ENCODE assay signal across 11 mouse cellular contexts in genomic region chr8:109247875-109248274, GRCm38 (mm10).
A peak's percentile ranks its signal among the peaks of the same experiment; 100 is the strongest.
DNase-seq lines count a peak whose midpoint lies in the region; ATAC-seq and TF ChIP-seq lines count a peak whose summit lies in the region.
"Had no signal": no experiment of that assay in that cellular context is flagged by ENCODE, and none has a peak within 500 bp of the region (broad histone marks: within the 10 kb centered on the region; RNA-seq: fewer than 3 reads in every experiment).

No protein-coding gene starts in this region.

- H3K9me3 ChIP-seq in hindbrain, embryonic 11.5 days (ENCODE audit: control insufficient read depth, low read length) = no peaks in the 10 kb centered on the region
- no peaks in the 10 kb centered on the region for H3K9me3 ChIP-seq in hindbrain, embryonic 10.5 days
- no peaks in the 10 kb centered on the region for H3K9me3 ChIP-seq in forebrain, postnatal 0 days (ENCODE audit: low read length)
- H3K9me3 ChIP-seq in midbrain, embryonic 15.5 days = no peaks in the 10 kb centered on the region
- H3K9me3 ChIP-seq in heart, embryonic 11.5 days (replicated peaks; ENCODE audit: control insufficient read depth, low read length) = no peaks in the 10 kb centered on the region

- peak; percentile 65 for TF ChIP-seq CTCF in forebrain, postnatal 0 days (IDR thresholded peaks at IDR 0.05; ENCODE audit: low read depth)

- no peak overlapping the region for H3K27ac ChIP-seq in hindbrain, embryonic 11.5 days (ENCODE audit: low read depth, low read length)
- H3K27ac ChIP-seq in hindbrain, embryonic 10.5 days = no peak overlapping the region
- H3K27ac ChIP-seq in forebrain, postnatal 0 days (ENCODE audit: low read depth, low read length) = peak overlapping the region; percentile 57
- peak overlapping the region; percentile 84 for H3K27ac ChIP-seq in midbrain, embryonic 15.5 days
- H3K27ac ChIP-seq in heart, embryonic 11.5 days (ENCODE audit: low read depth, low read length) = no peak overlapping the region
- H3K27ac ChIP-seq: heart, adult 2 months; macrophage had no signal

- ATAC-seq in hindbrain, embryonic 11.5 days (ENCODE audit: low FRiP score) = 0 out of 2 replicates have a peak, but pooled peaks have one; percentile 43
- ATAC-seq in forebrain, postnatal 0 days = peak; percentile 73
- ATAC-seq in midbrain, embryonic 15.5 days (replicated peaks) = peak; percentile 60
- no peak for ATAC-seq in heart, embryonic 11.5 days (replicated peaks; ENCODE audit: insufficient number of reproducible peaks, low FRiP score, low TSS enrichment)

- DNase-seq in hindbrain, embryonic 11.5 days (ENCODE audit: low spot score) = no peak
- DNase-seq in hindbrain, embryonic 10.5 days (ENCODE audit: low spot score) = no peak
- peak; percentile 3 for DNase-seq in 3T3-L1 (ENCODE audit: low read depth, low spot score)
- DNase-seq in forebrain, postnatal 0 days = peak; percentile 85
- DNase-seq in kidney, adult 18-20 months = no peak
- no peak for DNase-seq in c-Kit-positive CD71-positive TER-119-positive erythroid progenitor cells, embryonic 14.5 days (ENCODE audit: low spot score)
- DNase-seq: heart, adult 2 months; thymus, postnatal 4 days had no signal

- H3K36me3 ChIP-seq in hindbrain, embryonic 11.5 days (ENCODE audit: control insufficient read depth, insufficient read depth, low read length) = no peaks in the 10 kb centered on the region
- no peaks in the 10 kb centered on the region for H3K36me3 ChIP-seq in hindbrain, embryonic 10.5 days
- no peaks in the 10 kb centered on the region for H3K36me3 ChIP-seq in forebrain, postnatal 0 days (ENCODE audit: insufficient read depth)
- H3K36me3 ChIP-seq in midbrain, embryonic 15.5 days (replicated peaks) = no peaks in the 10 kb centered on the region
- H3K36me3 ChIP-seq in heart, embryonic 11.5 days (ENCODE audit: control insufficient read depth, insufficient read depth, low read length) = no peaks in the 10 kb centered on the region

- no peak overlapping the region for H3K4me2 ChIP-seq in hindbrain, embryonic 11.5 days (replicated peaks; ENCODE audit: low read depth, low read length)
- H3K4me2 ChIP-seq in forebrain, postnatal 0 days (ENCODE audit: low read depth) = peak overlapping the region; percentile 60
- H3K4me2 ChIP-seq in midbrain, embryonic 15.5 days = peak overlapping the region; percentile 46
- H3K4me2 ChIP-seq in heart, embryonic 11.5 days = no peak overlapping the region

- 75% methylated on average over 6 of the region's 6 CpGs for WGBS in hindbrain, embryonic 11.5 days
- 88% methylated on average over 6 of the region's 6 CpGs for WGBS in hindbrain, embryonic 10.5 days
- 12% methylated on average over 6 of the region's 6 CpGs for WGBS in forebrain, postnatal 0 days
- WGBS in midbrain, embryonic 15.5 days = 36% methylated on average over 6 of the region's 6 CpGs
- WGBS in heart, embryonic 11.5 days (ENCODE audit: insufficient replicate concordance) = 80% methylated on average over 6 of the region's 6 CpGs

- H3K27me3 ChIP-seq in hindbrain, embryonic 11.5 days (ENCODE audit: control insufficient read depth, insufficient read depth, low read length) = no peaks in the 10 kb centered on the region
- H3K27me3 ChIP-seq in hindbrain, embryonic 10.5 days (ENCODE audit: insufficient read depth, poor library complexity, severe bottlenecking) = no peaks in the 10 kb centered on the region
- H3K27me3 ChIP-seq in forebrain, postnatal 0 days (ENCODE audit: insufficient read depth, low read length) = no peaks in the 10 kb centered on the region
- H3K27me3 ChIP-seq in midbrain, embryonic 15.5 days (replicated peaks) = no peaks in the 10 kb centered on the region
- H3K27me3 ChIP-seq in heart, embryonic 11.5 days (ENCODE audit: control insufficient read depth, insufficient read depth, low read length) = no peaks in the 10 kb centered on the region

- H3K9ac ChIP-seq in hindbrain, embryonic 11.5 days (ENCODE audit: low read depth, low read length) = no peak overlapping the region
- H3K9ac ChIP-seq in forebrain, postnatal 0 days = peak overlapping the region; percentile 62
- H3K9ac ChIP-seq in midbrain, embryonic 15.5 days = peak overlapping the region; percentile 48; the same call in 1 of the 2 replicates
- H3K9ac ChIP-seq in heart, embryonic 11.5 days (ENCODE audit: low read depth, low read length) = no peak overlapping the region

- H3K4me3 ChIP-seq in hindbrain, embryonic 11.5 days (ENCODE audit: low read depth, low read length) = no peak overlapping the region
- no peak overlapping the region for H3K4me3 ChIP-seq in hindbrain, embryonic 10.5 days
- H3K4me3 ChIP-seq in forebrain, postnatal 0 days (ENCODE audit: low read depth, low read length) = peak overlapping the region; percentile 46
- H3K4me3 ChIP-seq in midbrain, embryonic 15.5 days = peak overlapping the region; percentile 38
- H3K4me3 ChIP-seq in heart, embryonic 11.5 days (ENCODE audit: low read depth, low read length) = no peak overlapping the region
- H3K4me3 ChIP-seq: heart, adult 2 months had no signal

- peaks cover 3% of the 10 kb centered on the region; the same call in 1 of the 2 replicates for H3K4me1 ChIP-seq in hindbrain, embryonic 11.5 days (replicated peaks; ENCODE audit: control insufficient read depth, insufficient read depth, low read length)
- peaks cover 11% of the 10 kb centered on the region; the same call in 1 of the 2 replicates for H3K4me1 ChIP-seq in hindbrain, embryonic 10.5 days (replicated peaks)
- H3K4me1 ChIP-seq in forebrain, postnatal 0 days (ENCODE audit: insufficient read depth) = no peaks in the 10 kb centered on the region
- peaks cover 31% of the 10 kb centered on the region for H3K4me1 ChIP-seq in midbrain, embryonic 15.5 days
- H3K4me1 ChIP-seq in heart, embryonic 11.5 days (ENCODE audit: control insufficient read depth, insufficient read depth, low read length) = no peaks in the 10 kb centered on the region

Comparison
In these comparisons a context has a peak if more than half of its experiments do, and no peak if none do; other contexts are left out.
1. DNase-seq: peak in 3T3-L1 (single experiment) and forebrain, postnatal 0 days (single experiment); none in hindbrain, embryonic 11.5 days (single experiment), hindbrain, embryonic 10.5 days (single experiment), kidney, adult 18-20 months (single experiment) and c-Kit-positive CD71-positive TER-119-positive erythroid progenitor cells, embryonic 14.5 days (single experiment).
2. H3K27ac ChIP-seq: peak in forebrain, postnatal 0 days (single experiment) and midbrain, embryonic 15.5 days (single experiment); none in hindbrain, embryonic 11.5 days (single experiment), hindbrain, embryonic 10.5 days (single experiment) and heart, embryonic 11.5 days (single experiment).
3. H3K4me2 ChIP-seq: peak in forebrain, postnatal 0 days (single experiment) and midbrain, embryonic 15.5 days (single experiment); none in hindbrain, embryonic 11.5 days (single experiment) and heart, embryonic 11.5 days (single experiment).
4. H3K4me3 ChIP-seq: peak in forebrain, postnatal 0 days (single experiment) and midbrain, embryonic 15.5 days (single experiment); none in hindbrain, embryonic 11.5 days (single experiment), hindbrain, embryonic 10.5 days (single experiment) and heart, embryonic 11.5 days (single experiment).
5. H3K9ac ChIP-seq: peak in forebrain, postnatal 0 days (single experiment) and midbrain, embryonic 15.5 days (single experiment); none in hindbrain, embryonic 11.5 days (single experiment) and heart, embryonic 11.5 days (single experiment).